Comparison of ENCODE assay signal across 14 mouse cellular contexts in the genomic region with DNA sequence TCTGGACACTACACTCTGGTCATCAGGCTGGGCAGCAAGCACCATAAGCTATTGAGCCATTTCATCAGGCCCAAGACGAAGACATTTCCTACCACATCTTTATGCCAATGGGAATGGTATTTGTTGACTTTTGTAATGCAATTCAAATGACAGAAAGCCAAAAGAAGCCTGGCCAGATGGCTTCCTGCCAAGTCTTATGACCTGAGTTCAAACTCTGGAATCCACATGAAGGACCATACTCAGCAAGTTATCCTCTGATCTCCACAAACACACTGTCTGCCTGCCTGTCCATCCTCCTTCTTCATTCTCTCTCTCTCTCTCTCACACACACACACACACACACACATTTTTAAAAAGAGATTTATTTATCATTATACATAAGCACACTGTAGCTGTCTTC. TPM values are rescaled to one million over a fixed set of nuclear protein-coding genes. Genes with fewer than 3 reads are reported as not detected.
DNase-seq lines count a peak whose midpoint lies in the region; ATAC-seq and TF ChIP-seq lines count a peak whose summit lies in the region.
"Had no signal": no experiment of that assay in that cellular context is flagged by ENCODE, and none has a peak within 500 bp of the region (broad histone marks: within the 10 kb centered on the region; RNA-seq: fewer than 3 reads in every experiment).

No protein-coding gene starts in this region.

- ATAC-seq in midbrain, embryonic 11.5 days (ENCODE audit: low FRiP score), result no peak
- ATAC-seq in midbrain, postnatal 0 days (ENCODE audit: low FRiP score), result no peak
- ATAC-seq: midbrain, embryonic 15.5 days had no signal

- H3K9me3 ChIP-seq in midbrain, embryonic 11.5 days (ENCODE audit: control insufficient read depth, low read length), result no peaks in the 10 kb centered on the region
- H3K9me3 ChIP-seq in midbrain, postnatal 0 days (ENCODE audit: low read length), result no peaks in the 10 kb centered on the region
- H3K9me3 ChIP-seq: heart, embryonic 13.5 days; liver, embryonic 15.5 days; midbrain, embryonic 15.5 days had no signal

- H3K4me2 ChIP-seq in midbrain, embryonic 11.5 days, result no peak overlapping the region
- no peak overlapping the region for H3K4me2 ChIP-seq in midbrain, postnatal 0 days (ENCODE audit: low read depth, low read length, poor library complexity, severe bottlenecking)
- H3K4me2 ChIP-seq: heart, embryonic 13.5 days; liver, embryonic 15.5 days; midbrain, embryonic 15.5 days had no signal

- H3K9ac ChIP-seq in midbrain, embryonic 11.5 days (ENCODE audit: low read length), result no peak overlapping the region
- no peak overlapping the region for H3K9ac ChIP-seq in midbrain, postnatal 0 days (replicated peaks; ENCODE audit: low read length, poor library complexity, severe bottlenecking)
- H3K9ac ChIP-seq: heart, embryonic 13.5 days; liver, embryonic 15.5 days; midbrain, embryonic 15.5 days had no signal

- no peak for TF ChIP-seq CTCF in midbrain, postnatal 0 days (IDR thresholded peaks at IDR 0.05)

- no peaks in the 10 kb centered on the region for H3K27me3 ChIP-seq in midbrain, embryonic 11.5 days (ENCODE audit: control insufficient read depth, insufficient read depth, low read length)
- H3K27me3 ChIP-seq in midbrain, postnatal 0 days (ENCODE audit: insufficient read depth, low read length), result no peaks in the 10 kb centered on the region
- H3K27me3 ChIP-seq: heart, embryonic 13.5 days; liver, embryonic 15.5 days; midbrain, embryonic 15.5 days had no signal

- 88% methylated on average over 1 of the region's 1 CpGs for WGBS in midbrain, embryonic 11.5 days
- 53% methylated on average over 1 of the region's 1 CpGs for WGBS in midbrain, postnatal 0 days

- peaks cover 2% of the 10 kb centered on the region; the same call in 1 of the 2 replicates for H3K4me1 ChIP-seq in midbrain, embryonic 11.5 days (ENCODE audit: control insufficient read depth, insufficient read depth, low read length)
- H3K4me1 ChIP-seq in midbrain, postnatal 0 days (ENCODE audit: insufficient read depth, low read length), result no peaks in the 10 kb centered on the region

- no peak overlapping the region for H3K4me3 ChIP-seq in midbrain, embryonic 11.5 days (ENCODE audit: low read depth, low read length)
- H3K4me3 ChIP-seq in midbrain, postnatal 0 days (ENCODE audit: low read depth, low read length), result no peak overlapping the region
- H3K4me3 ChIP-seq: heart, embryonic 13.5 days; liver, embryonic 15.5 days; midbrain, embryonic 15.5 days had no signal

- no peaks in the 10 kb centered on the region for H3K36me3 ChIP-seq in midbrain, embryonic 11.5 days (ENCODE audit: control insufficient read depth, insufficient read depth, low read length)
- H3K36me3 ChIP-seq in midbrain, postnatal 0 days (ENCODE audit: insufficient read depth, low read length), result no peaks in the 10 kb centered on the region
- H3K36me3 ChIP-seq: heart, embryonic 13.5 days; liver, embryonic 15.5 days; midbrain, embryonic 15.5 days had no signal

- DNase-seq in cerebellum, adult 9-10 months, result peak; percentile 24
- no peak for DNase-seq in cerebellum, adult 11 months
- DNase-seq in midbrain, embryonic 11.5 days (ENCODE audit: low spot score, missing footprints), result peak; percentile 75
- DNase-seq in midbrain, postnatal 0 days (ENCODE audit: low spot score), result no peak
- peak; percentile 58 to 67 for DNase-seq in kidney, postnatal 4 days
- peak; percentile 62 for DNase-seq in yolk sac, embryonic 10.5 days (ENCODE audit: low spot score)
- no peak for DNase-seq in left cerebral cortex, adult 11 months (ENCODE audit: low spot score)
- DNase-seq in embryo, embryonic 9.5 days (ENCODE audit: extremely low spot score), result no peak
- DNase-seq: right cerebral cortex, postnatal 14 days had no signal

- no peak overlapping the region for H3K27ac ChIP-seq in midbrain, embryonic 11.5 days (ENCODE audit: low read depth, low read length)
- no peak overlapping the region for H3K27ac ChIP-seq in midbrain, postnatal 0 days (ENCODE audit: low read depth, low read length)
- H3K27ac ChIP-seq: liver, embryonic 15.5 days; midbrain, embryonic 15.5 days; stomach, postnatal 0 days had no signal

RNA-seq across cellular contexts. Expression of gene Abhd17c, which starts 19.0 kb away (rescaled TPM):
- polyA plus RNA-seq in midbrain, embryonic 11.5 days (2014; fragmentation: Nextera tagmentation; extraction: Ambion mirVana), result 47.9 and 57.2 TPM in 2 replicates
- 81.9 and 89.8 TPM in 2 replicates for total RNA-seq in midbrain, postnatal 0 days (2014; rRNA removed)
- polyA plus RNA-seq in midbrain, postnatal 0 days (2015; fragmentation: Nextera tagmentation; extraction: Ambion mirVana), result 66.9 and 76.9 TPM in 2 replicates

RNA-seq across cellular contexts. Expression of gene Cemip, which starts 46.4 kb away (rescaled TPM):
- 0.62 and 0.63 TPM in 2 replicates for polyA plus RNA-seq in midbrain, embryonic 11.5 days (2014; fragmentation: Nextera tagmentation; extraction: Ambion mirVana)
- total RNA-seq in midbrain, postnatal 0 days (2014; rRNA removed), result 6.6 and 8.2 TPM in 2 replicates
- polyA plus RNA-seq in midbrain, postnatal 0 days (2015; fragmentation: Nextera tagmentation; extraction: Ambion mirVana), result 0.49 and 0.60 TPM in 2 replicates
- total RNA-seq: MEL had no signal

Comparison
In these comparisons a context has a peak if more than half of its experiments do, and no peak if none do; other contexts are left out.
1. DNase-seq: peak in cerebellum, adult 9-10 months (single experiment), midbrain, embryonic 11.5 days (single experiment), kidney, postnatal 4 days (2 of 2) and yolk sac, embryonic 10.5 days (single experiment); none in cerebellum, adult 11 months (single experiment), midbrain, postnatal 0 days (single experiment), left cerebral cortex, adult 11 months (single experiment) and embryo, embryonic 9.5 days (single experiment).